Mouse (Mus musculus) E14TG2a.4 (cell line): ENCODE measurements around the gene Tecta.

Source experiments
- CTCF ChIP-seq: conservative IDR thresholded peaks from 2 replicates; pipeline ENCODE4 v1.5.1; 2014; ENCODE audit warnings: low read length
- NANOG ChIP-seq: IDR thresholded peaks from 2 replicates; pipeline ENCODE4 v1.6.1; 2014; ENCODE audit warnings: borderline replicate concordance, low read length, mixed read lengths

DNA sequence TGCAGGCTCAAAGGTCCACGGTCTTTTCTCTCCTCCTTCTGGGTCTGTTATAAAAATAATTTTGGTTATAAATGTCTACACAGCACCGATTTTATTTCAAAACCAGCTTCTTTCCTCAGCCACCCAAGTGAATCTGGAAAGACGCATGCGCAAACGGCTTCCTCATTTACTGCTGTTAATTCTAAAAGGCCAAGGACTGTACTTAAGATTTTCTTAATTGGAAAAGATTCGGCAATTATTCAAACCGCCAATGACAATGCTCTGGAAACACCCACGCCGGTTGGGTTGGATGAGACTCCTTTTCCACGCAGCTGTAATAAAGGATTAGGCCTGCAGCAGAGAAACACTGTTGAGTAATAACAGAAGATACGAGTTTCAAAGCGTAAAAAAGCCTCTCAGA lies 13.6 kb upstream of the Tecta start:
- TF ChIP-seq CTCF (no peak), NANOG (no peak)
